Mouse (Mus musculus) WW6 (cell line): ENCODE measurements around the gene Aig1.

Source experiments
- DNase-seq: peaks from one replicate; pipeline ENCODE4 v3.0.0-alpha.2; 2013; ENCODE audit warnings: low read depth, low spot score

Gene Aig1

DNA sequence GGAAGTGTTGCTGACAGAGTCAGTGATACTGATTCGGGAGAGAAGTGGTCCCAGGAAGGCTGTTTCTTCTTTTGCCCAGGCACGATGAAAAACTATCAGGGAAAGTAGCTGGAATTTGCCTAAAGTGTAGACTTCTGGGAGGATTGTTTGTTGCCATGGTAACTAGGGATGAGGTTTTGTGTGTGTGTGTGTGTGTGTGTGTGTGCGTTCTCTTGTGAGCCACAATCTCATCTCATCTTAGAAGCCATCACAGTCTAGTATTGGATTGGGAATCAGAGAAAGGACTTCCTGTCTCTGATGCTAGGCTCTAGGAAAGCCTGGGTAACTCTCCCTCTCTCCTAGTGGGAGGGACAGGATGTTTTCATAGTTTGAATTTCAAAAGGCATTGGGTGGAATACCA, 237.0 kb downstream of the Aig1 start:
- no peak for DNase-seq

DNA sequence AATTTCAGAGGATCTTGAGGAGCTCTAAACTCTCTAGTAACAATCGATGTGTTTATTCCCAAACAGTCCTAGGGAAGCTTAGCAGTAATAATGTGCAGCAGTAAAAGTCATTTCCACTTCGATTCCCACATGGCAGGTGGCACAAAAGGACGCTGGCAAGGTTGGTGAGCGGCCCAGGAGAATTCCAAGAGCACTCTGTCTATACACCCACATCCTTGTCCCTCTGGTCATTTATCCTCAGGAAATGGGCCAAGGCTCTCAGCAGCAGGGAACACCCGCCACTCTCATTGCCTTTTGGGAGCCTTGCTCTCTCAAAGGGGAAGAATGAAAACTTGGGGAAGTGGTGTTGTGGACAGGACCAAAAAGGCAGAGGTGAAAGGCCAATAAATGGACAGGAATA, 245.0 kb downstream of the Aig1 start:
- DNase-seq, result no peak

DNA sequence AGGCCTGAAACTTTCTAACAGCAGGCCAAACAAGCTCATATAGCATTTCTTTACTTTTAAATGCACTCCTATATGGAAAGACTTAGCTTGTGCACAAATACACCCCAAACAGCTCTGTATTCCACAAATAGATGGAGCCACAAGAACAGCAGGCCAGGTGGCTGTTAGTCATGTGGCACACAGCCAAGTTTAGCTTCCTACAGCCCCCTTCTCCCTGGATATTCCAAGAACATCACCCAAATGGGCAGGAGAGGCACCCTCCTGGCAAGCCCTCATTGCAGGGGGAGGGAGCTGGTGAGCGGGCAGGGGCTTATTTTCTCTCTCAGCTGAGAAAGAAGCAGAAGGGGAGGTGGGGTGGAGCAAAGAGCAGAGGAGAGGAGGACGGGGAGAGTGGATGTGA, 267.9 kb downstream of the Aig1 start:
- DNase-seq, result no peak

DNA sequence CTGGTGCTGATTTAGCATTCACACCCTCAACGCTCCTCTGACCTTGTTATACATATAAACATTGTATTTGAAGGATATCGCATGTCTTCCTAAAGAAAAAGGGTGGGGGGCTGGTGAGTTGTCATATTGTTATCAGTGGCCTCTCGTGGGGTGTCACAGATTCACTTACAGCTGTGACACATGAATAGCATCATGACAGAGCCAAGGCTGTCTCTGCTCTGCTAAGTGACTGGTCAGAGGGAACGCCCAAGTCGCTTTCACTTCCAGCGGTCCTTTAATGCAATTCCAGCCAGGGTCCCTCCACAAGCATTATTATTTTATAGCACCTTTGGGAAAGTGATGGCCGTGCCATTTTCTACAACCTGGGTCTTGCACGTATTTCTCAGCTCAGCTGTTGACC, 271.3 kb downstream of the Aig1 start:
- DNase-seq, result no peak
